Mouse (Mus musculus) limb, embryonic 14.5 days (tissue): ENCODE data around the gene Mkln1. TPM values are rescaled to one million over a fixed set of nuclear protein-coding genes. Genes with fewer than 3 reads are reported as not detected.
A peak's percentile ranks its signal among the peaks of the same experiment; 100 is the strongest.

ENCODE experiments used
- ATAC-seq: fragments of 200-750 bp; cut with Nextera tagmentation; 2 replicates; pipeline ENCODE4 v1.8.0; 2017; ENCODE audit warnings: low read depth, moderate number of reproducible peaks, moderate TSS enrichment; ENCODE audit not compliant: low FRiP score
- DNase-seq: peaks from one replicate; pipeline ENCODE4 v3.0.0-alpha.2; 2015; ENCODE audit warnings: low spot score
- H3K27ac ChIP-seq: fragments of 300-500 bp; sonication (generic); replicated peaks from 2 replicates; pipeline ENCODE4 v1.5.1; 2014; ENCODE audit warnings: low read depth, mild to moderate bottlenecking, low read length, moderate library complexity, mixed read lengths
- H3K27me3 ChIP-seq: fragments of 300-500 bp; sonication (generic); 2 replicates; pipeline ENCODE4 v1.6.1; 2014; ENCODE audit warnings: low read length, mixed read lengths; ENCODE audit not compliant: control insufficient read depth, insufficient read depth
- H3K36me3 ChIP-seq: fragments of 300-500 bp; sonication (generic); 2 replicates; pipeline ENCODE4 v1.6.1; 2014; ENCODE audit warnings: mild to moderate bottlenecking, low read length, moderate library complexity, mixed read lengths; ENCODE audit not compliant: control insufficient read depth, insufficient read depth
- H3K4me1 ChIP-seq: fragments of 300-500 bp; sonication (generic); 2 replicates; pipeline ENCODE4 v1.6.1; 2014; ENCODE audit warnings: antibody characterized with exemption, low read length, mixed read lengths; ENCODE audit not compliant: control insufficient read depth, insufficient read depth
- H3K4me2 ChIP-seq: fragments of 300-500 bp; sonication (generic); replicated peaks from 2 replicates; pipeline ENCODE4 v1.6.1; 2014; ENCODE audit warnings: low read depth, mild to moderate bottlenecking, low read length, moderate library complexity; ENCODE audit not compliant: severe bottlenecking
- H3K4me3 ChIP-seq: fragments of 300-500 bp; sonication (generic); replicated peaks from 2 replicates; pipeline ENCODE4 v1.5.1; 2014; ENCODE audit warnings: low read length
- H3K9ac ChIP-seq: fragments of 300-500 bp; sonication (generic); 2 replicates; pipeline ENCODE4 v1.6.1; 2014; ENCODE audit warnings: mild to moderate bottlenecking, low read depth, low read length, moderate library complexity; ENCODE audit not compliant: severe bottlenecking
- H3K9me3 ChIP-seq: fragments of 300-500 bp; sonication (generic); 2 replicates; pipeline ENCODE4 v1.6.1; 2016; ENCODE audit warnings: low read length; ENCODE audit not compliant: control insufficient read depth
- POLR2A ChIP-seq: fragments of 200-500 bp; IDR thresholded peaks from 2 replicates; pipeline ENCODE4 v1.8.0; 2012; ENCODE audit warnings: inconsistent platforms, mild to moderate bottlenecking, moderate library complexity, borderline replicate concordance; ENCODE audit not compliant: insufficient read depth, insufficient read length; ENCODE audit errors: extremely low read depth
- WGBS: fragments of 180-500 bp; shearing (Covaris S2); extraction: QIAGEN DNeasy Blood & Tissue Kit; methylation state at CpG from one replicate; pipeline ENCODE4 v1.1.7; 2014; 5-methylcytosine and 5-hydroxymethylcytosine counted together
- polyA plus RNA-seq, 2 experiments: library from polyadenylated mRNA; depleted of rRNA in 1 of 2; stranded (reverse) in 1 of 2; unstranded in 1 of 2; fragments of >200 nt; fragmentation: Nextera tagmentation in 1 of 2; extraction: Ambion mirVana in 1 of 2; gene quantifications; 2 replicates each; pipeline versions ENCODE4 v1.2.1 to v1.2.3; 2012 to 2014

Mkln1 gene
- polyA plus RNA-seq, 2 experiments: 63.2 to 155 TPM

- Histone ChIP-seq H3K4me3 (no peak overlapping the region), H3K27me3 (no peaks in the 10 kb centered on the region), H3K4me2 (no peak overlapping the region), H3K27ac (no peak overlapping the region), H3K9me3 (no peaks in the 10 kb centered on the region), H3K36me3 (peaks cover 29% of the 10 kb centered on the region), H3K9ac (no peak overlapping the region), H3K4me1 (no peaks in the 10 kb centered on the region)
- 93% methylated on average over 6 of the region's 6 CpGs for WGBS
- ATAC-seq (no peak), DNase-seq (no peak)
- TF ChIP-seq POLR2A: no peak
Measured at GRCm38 (mm10) chr6:31469431-31469830, 70.9 kb downstream of the Mkln1 start.

GRCm38 (mm10) chr6:31478221-31478620 is 79.7 kb downstream of the Mkln1 start:
- no peak for TF ChIP-seq POLR2A
- no peak for ATAC-seq
- no peak overlapping the region for H3K9ac ChIP-seq

DNA sequence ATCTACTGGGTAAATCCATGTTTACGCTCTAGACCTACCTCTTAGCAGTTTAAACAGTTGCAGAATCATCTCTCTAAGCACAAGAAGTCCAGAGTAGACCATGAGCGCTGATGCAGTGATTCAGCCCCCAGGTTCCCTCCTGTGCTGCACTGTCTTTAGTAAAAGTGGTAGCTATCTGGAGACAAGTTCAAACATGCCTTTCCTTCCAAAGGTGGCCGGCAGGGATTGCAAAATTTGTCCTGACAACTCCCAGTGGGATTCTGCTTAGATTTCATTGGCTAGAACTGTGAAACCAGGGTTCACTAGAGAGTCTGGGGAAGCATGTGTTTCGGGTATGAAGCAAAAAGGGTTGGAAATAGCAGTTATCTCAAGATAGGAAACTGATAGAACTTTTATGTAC is 81.5 kb downstream of the Mkln1 start:
- WGBS: 76% methylated on average over 4 of the region's 4 CpGs
- H3K9me3 ChIP-seq: no peaks in the 10 kb centered on the region
- no peak for ATAC-seq
- H3K27me3 ChIP-seq: no peaks in the 10 kb centered on the region
- H3K4me2 ChIP-seq: no peak overlapping the region
- H3K4me1 ChIP-seq: no peaks in the 10 kb centered on the region
- no peak for TF ChIP-seq POLR2A
- H3K4me3 ChIP-seq: no peak overlapping the region
- DNase-seq: peak; percentile 18
- H3K36me3 ChIP-seq: peaks cover 29% of the 10 kb centered on the region
- H3K27ac ChIP-seq: no peak overlapping the region
- H3K9ac ChIP-seq: no peak overlapping the region

More at GRCm38 (mm10) chr6:31478221-31478620, 79.7 kb downstream of the Mkln1 start:
- Histone ChIP-seq H3K4me1 (no peaks in the 10 kb centered on the region), H3K36me3 (peaks cover 38% of the 10 kb centered on the region), H3K4me2 (no peak overlapping the region), H3K27me3 (no peaks in the 10 kb centered on the region), H3K4me3 (no peak overlapping the region), H3K9me3 (no peaks in the 10 kb centered on the region), H3K27ac (no peak overlapping the region)
- WGBS: 83% methylated on average over 4 of the region's 4 CpGs
- no peak for DNase-seq

DNA sequence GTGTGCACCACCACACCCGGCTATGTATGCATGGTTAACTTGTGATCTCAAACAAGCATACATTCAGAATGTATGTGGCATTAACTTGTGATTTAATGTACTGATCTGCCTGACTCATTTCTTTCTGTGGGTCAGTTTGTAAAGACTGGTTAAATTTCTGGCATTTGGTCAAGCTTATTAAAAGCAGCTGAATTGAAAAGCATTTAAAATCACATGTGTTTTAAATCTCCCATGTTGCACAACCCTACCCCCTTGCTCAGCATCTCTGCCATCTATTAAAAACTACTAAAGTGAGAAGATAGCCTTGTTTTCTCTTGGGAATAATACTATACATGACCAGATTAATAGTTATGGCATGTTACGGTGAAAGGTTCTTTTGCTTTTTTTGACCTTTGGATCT is 88.1 kb downstream of the Mkln1 start:
- peaks cover 27% of the 10 kb centered on the region; the same call in 1 of the 2 replicates for H3K36me3 ChIP-seq
- no peaks in the 10 kb centered on the region for H3K9me3 ChIP-seq
- H3K27me3 ChIP-seq: no peaks in the 10 kb centered on the region
- H3K9ac ChIP-seq: no peak overlapping the region
- WGBS: 57% methylated on average over 2 of the region's 2 CpGs
- ATAC-seq: no peak
- H3K4me1 ChIP-seq: no peaks in the 10 kb centered on the region
- no peak overlapping the region for H3K4me3 ChIP-seq
- no peak for TF ChIP-seq POLR2A
- no peak overlapping the region for H3K27ac ChIP-seq
- peak; percentile 53 for DNase-seq
- H3K4me2 ChIP-seq: no peak overlapping the region

GRCm38 (mm10) chr6:31489950-31490349 is 91.4 kb downstream of the Mkln1 start:
- Histone ChIP-seq H3K4me1 (no peaks in the 10 kb centered on the region), H3K9ac (no peak overlapping the region), H3K4me2 (no peak overlapping the region), H3K9me3 (no peaks in the 10 kb centered on the region), H3K27me3 (no peaks in the 10 kb centered on the region), H3K27ac (no peak overlapping the region), H3K4me3 (no peak overlapping the region), H3K36me3 (peaks cover 39% of the 10 kb centered on the region; the same call in 1 of the 2 replicates)
- ATAC-seq (no peak), DNase-seq (no peak)
- no peak for TF ChIP-seq POLR2A
- 92% methylated on average over 7 of the region's 7 CpGs for WGBS

- 91% methylated on average over 2 of the region's 2 CpGs for WGBS
- Histone ChIP-seq H3K27me3 (no peaks in the 10 kb centered on the region), H3K9ac (no peak overlapping the region), H3K36me3 (peaks cover 47% of the 10 kb centered on the region), H3K4me3 (no peak overlapping the region), H3K9me3 (no peaks in the 10 kb centered on the region), H3K4me1 (no peaks in the 10 kb centered on the region), H3K27ac (no peak overlapping the region), H3K4me2 (no peak overlapping the region)
- no peak for ATAC-seq
- no peak for DNase-seq
- TF ChIP-seq POLR2A: no peak
Measured at GRCm38 (mm10) chr6:31495122-31495731, 96.7 kb downstream of the Mkln1 start.
